Mouse (Mus musculus): ENCODE results near the gene 2410004B18Rik. TPM values are rescaled to one million over a fixed set of nuclear protein-coding genes. Genes with fewer than 3 reads are reported as not detected.

The 2410004B18Rik gene
- polyA plus RNA-seq, 1 experiment from 2014 or later = 14.6 TPM

GRCm38 (mm10) chr3:145933845-145934244 lies 4.0 kb upstream of the 2410004B18Rik start:
- Histone ChIP-seq H3K27me3 (no peaks in the 10 kb centered on the region), H3K27ac (replicated peaks) (no peak overlapping the region), H3K36me3 (replicated peaks) (peaks cover 41% of the 10 kb centered on the region), H3K9me3 (replicated peaks) (no peaks in the 10 kb centered on the region), H3K4me3 (replicated peaks) (no peak overlapping the region), H3K9ac (no peak overlapping the region), H3K4me1 (replicated peaks) (peaks cover 10% of the 10 kb centered on the region), H3K4me2 (no peak overlapping the region)
- no peak for ATAC-seq (ENCODE audit: insufficient read depth)
- 49% methylated on average over 9 of the region's 9 CpGs for WGBS (ENCODE audit: insufficient replicate concordance)

- Histone ChIP-seq H3K4me2 (peak overlapping the region; percentile 94), H3K4me1 (replicated peaks) (peaks cover 35% of the 10 kb centered on the region), H3K36me3 (replicated peaks) (peaks cover 32% of the 10 kb centered on the region), H3K27ac (replicated peaks) (peak overlapping the region; percentile 68), H3K27me3 (no peaks in the 10 kb centered on the region), H3K9ac (peak overlapping the region; percentile 89), H3K4me3 (replicated peaks) (peak overlapping the region; percentile 95), H3K9me3 (replicated peaks) (no peaks in the 10 kb centered on the region)
- 16% methylated on average over 50 of the region's 50 CpGs for WGBS (ENCODE audit: insufficient replicate concordance)
- ATAC-seq (ENCODE audit: insufficient read depth) = peak; percentile 2; the same call in 1 of the 2 replicates
Observed at GRCm38 (mm10) chr3:145938405-145939349, 863 bp downstream of the 2410004B18Rik start.

- WGBS (ENCODE audit: insufficient replicate concordance) = 18% methylated on average over 12 of the region's 12 CpGs
- peak overlapping the region; percentile 15; the same call in 1 of the 2 replicates for H3K9ac ChIP-seq
Observed at GRCm38 (mm10) chr3:145939402-145939801, 1.6 kb downstream of the 2410004B18Rik start.

GRCm38 (mm10) chr3:145939971-145940370 lies 2.2 kb downstream of the 2410004B18Rik start:
- WGBS (ENCODE audit: insufficient replicate concordance) = 63% methylated on average over 4 of the region's 4 CpGs
- H3K4me3 ChIP-seq (replicated peaks) = peak overlapping the region; percentile 95

More at GRCm38 (mm10) chr3:145939402-145939801, 1.6 kb downstream of the 2410004B18Rik start:
- ATAC-seq (ENCODE audit: insufficient read depth) = peak; percentile 27
- H3K4me3 ChIP-seq (replicated peaks) = peak overlapping the region; percentile 95
- no peaks in the 10 kb centered on the region for H3K9me3 ChIP-seq (replicated peaks)
- peaks cover 35% of the 10 kb centered on the region for H3K36me3 ChIP-seq (replicated peaks)
- H3K4me2 ChIP-seq = peak overlapping the region; percentile 94
- H3K27ac ChIP-seq (replicated peaks) = no peak overlapping the region
- H3K27me3 ChIP-seq = no peaks in the 10 kb centered on the region
- peaks cover 35% of the 10 kb centered on the region for H3K4me1 ChIP-seq (replicated peaks)

GRCm38 (mm10) chr3:145941971-145942370 lies 4.2 kb downstream of the 2410004B18Rik start:
- Histone ChIP-seq H3K9me3 (replicated peaks) (no peaks in the 10 kb centered on the region), H3K27me3 (no peaks in the 10 kb centered on the region), H3K36me3 (replicated peaks) (peaks cover 44% of the 10 kb centered on the region), H3K9ac (no peak overlapping the region), H3K4me2 (no peak overlapping the region), H3K4me1 (replicated peaks) (peaks cover 40% of the 10 kb centered on the region), H3K27ac (replicated peaks) (no peak overlapping the region), H3K4me3 (replicated peaks) (no peak overlapping the region)
- 2% methylated on average over 3 of the region's 3 CpGs for WGBS (ENCODE audit: insufficient replicate concordance)
- no peak for ATAC-seq (ENCODE audit: insufficient read depth)

More at GRCm38 (mm10) chr3:145939971-145940370, 2.2 kb downstream of the 2410004B18Rik start:
- Histone ChIP-seq H3K9ac (no peak overlapping the region), H3K36me3 (replicated peaks) (peaks cover 40% of the 10 kb centered on the region), H3K4me2 (peak overlapping the region; percentile 94; the same call in 1 of the 2 replicates), H3K27me3 (no peaks in the 10 kb centered on the region), H3K27ac (replicated peaks) (no peak overlapping the region), H3K9me3 (replicated peaks) (no peaks in the 10 kb centered on the region), H3K4me1 (replicated peaks) (peaks cover 35% of the 10 kb centered on the region)
- ATAC-seq (ENCODE audit: insufficient read depth) = no peak

- ATAC-seq (ENCODE audit: insufficient read depth) = peak; percentile 40; the same call in 1 of the 2 replicates
- Histone ChIP-seq H3K27ac (replicated peaks) (no peak overlapping the region), H3K9ac (no peak overlapping the region), H3K9me3 (replicated peaks) (no peaks in the 10 kb centered on the region), H3K4me3 (replicated peaks) (no peak overlapping the region), H3K4me1 (replicated peaks) (peaks cover 25% of the 10 kb centered on the region), H3K27me3 (no peaks in the 10 kb centered on the region), H3K4me2 (no peak overlapping the region), H3K36me3 (replicated peaks) (peaks cover 44% of the 10 kb centered on the region)
- WGBS (ENCODE audit: insufficient replicate concordance) = 39% methylated on average over 7 of the region's 7 CpGs
Observed at GRCm38 (mm10) chr3:145944348-145944747, 6.5 kb downstream of the 2410004B18Rik start.

- H3K36me3 ChIP-seq (replicated peaks) = peaks cover 37% of the 10 kb centered on the region
- H3K4me1 ChIP-seq (replicated peaks) = peaks cover 25% of the 10 kb centered on the region
- no peak overlapping the region for H3K9ac ChIP-seq
- peak; percentile 20; the same call in 1 of the 2 replicates for ATAC-seq (ENCODE audit: insufficient read depth)
- H3K9me3 ChIP-seq (replicated peaks) = no peaks in the 10 kb centered on the region
- H3K27me3 ChIP-seq = no peaks in the 10 kb centered on the region; the same call in 1 of the 2 replicates
- H3K4me3 ChIP-seq (replicated peaks) = no peak overlapping the region
- H3K4me2 ChIP-seq = no peak overlapping the region
- no peak overlapping the region for H3K27ac ChIP-seq (replicated peaks)
- WGBS (ENCODE audit: insufficient replicate concordance) = 55% methylated on average over 3 of the region's 3 CpGs
Observed at GRCm38 (mm10) chr3:145945904-145946303, 8.1 kb downstream of the 2410004B18Rik start.

GRCm38 (mm10) chr3:145946654-145947053 lies 8.8 kb downstream of the 2410004B18Rik start:
- Histone ChIP-seq H3K9me3 (replicated peaks) (no peaks in the 10 kb centered on the region), H3K4me2 (no peak overlapping the region), H3K27ac (replicated peaks) (no peak overlapping the region), H3K9ac (no peak overlapping the region), H3K36me3 (replicated peaks) (peaks cover 30% of the 10 kb centered on the region), H3K4me3 (replicated peaks) (no peak overlapping the region), H3K4me1 (replicated peaks) (peaks cover 27% of the 10 kb centered on the region), H3K27me3 (no peaks in the 10 kb centered on the region; the same call in 1 of the 2 replicates)
- WGBS (ENCODE audit: insufficient replicate concordance) = 54% methylated on average over 2 of the region's 2 CpGs
- ATAC-seq (ENCODE audit: insufficient read depth) = no peak

GRCm38 (mm10) chr3:145947539-145948204 lies 9.9 kb downstream of the 2410004B18Rik start:
- no peaks in the 10 kb centered on the region for H3K9me3 ChIP-seq (replicated peaks)
- H3K4me1 ChIP-seq (replicated peaks) = peaks cover 28% of the 10 kb centered on the region
- H3K27ac ChIP-seq (replicated peaks) = no peak overlapping the region
- H3K9ac ChIP-seq = no peak overlapping the region
- H3K4me3 ChIP-seq (replicated peaks) = no peak overlapping the region
- no peaks in the 10 kb centered on the region; the same call in 1 of the 2 replicates for H3K27me3 ChIP-seq
- WGBS (ENCODE audit: insufficient replicate concordance) = 25% methylated on average over 6 of the region's 6 CpGs
- no peak for ATAC-seq (ENCODE audit: insufficient read depth)
- H3K36me3 ChIP-seq (replicated peaks) = peaks cover 24% of the 10 kb centered on the region
- no peak overlapping the region for H3K4me2 ChIP-seq

- Histone ChIP-seq H3K27ac (replicated peaks) (no peak overlapping the region; the same call in 1 of the 2 replicates), H3K4me2 (peak overlapping the region; percentile 67), H3K4me3 (replicated peaks) (peak overlapping the region; percentile 33), H3K27me3 (no peaks in the 10 kb centered on the region; the same call in 1 of the 2 replicates), H3K36me3 (replicated peaks) (peaks cover 2% of the 10 kb centered on the region), H3K9me3 (replicated peaks) (no peaks in the 10 kb centered on the region), H3K9ac (0 out of 2 replicates have a peak overlapping the region, but pooled peaks have one; percentile 8), H3K4me1 (replicated peaks) (peaks cover 34% of the 10 kb centered on the region)
- WGBS (ENCODE audit: insufficient replicate concordance) = 4% methylated on average over 15 of the region's 15 CpGs
- ATAC-seq (ENCODE audit: insufficient read depth) = peak; percentile 51; the same call in 1 of the 2 replicates
Observed at GRCm38 (mm10) chr3:145950034-145950814, 12.4 kb downstream of the 2410004B18Rik start.
